Mouse (Mus musculus): ENCODE results near the gene Tctex1d1. TPM values are rescaled to one million over a fixed set of nuclear protein-coding genes. Genes with fewer than 3 reads are reported as not detected.

The Tctex1d1 gene
- polyA plus RNA-seq, 1 experiment from 2014 or later = 1.1 TPM

GRCm38 (mm10) chr4:102972071-102972470 is 6.3 kb upstream of the Tctex1d1 start:
- 80% methylated on average over 3 of the region's 3 CpGs for WGBS
- peaks cover 3% of the 10 kb centered on the region for H3K27me3 ChIP-seq
- no peak overlapping the region for H3K4me3 ChIP-seq
- no peaks in the 10 kb centered on the region for H3K36me3 ChIP-seq
- no peak for ATAC-seq (ENCODE audit: low FRiP score, low read depth)
- H3K4me2 ChIP-seq (replicated peaks) = no peak overlapping the region
- no peaks in the 10 kb centered on the region for H3K4me1 ChIP-seq
- H3K9ac ChIP-seq = no peak overlapping the region
- H3K9me3 ChIP-seq = no peaks in the 10 kb centered on the region
- H3K27ac ChIP-seq = no peak overlapping the region

- H3K4me2 ChIP-seq (replicated peaks) = no peak overlapping the region
- peaks cover 17% of the 10 kb centered on the region for H3K27me3 ChIP-seq
- no peak overlapping the region for H3K9ac ChIP-seq
- 44% methylated on average over 5 of the region's 5 CpGs for WGBS
- peaks cover 12% of the 10 kb centered on the region for H3K4me1 ChIP-seq
- no peak overlapping the region for H3K4me3 ChIP-seq
- H3K9me3 ChIP-seq = no peaks in the 10 kb centered on the region
- no peak overlapping the region for H3K27ac ChIP-seq
- H3K36me3 ChIP-seq = no peaks in the 10 kb centered on the region
- no peak for ATAC-seq (ENCODE audit: low FRiP score, low read depth)
Observed at GRCm38 (mm10) chr4:102974172-102974571, 4.2 kb upstream of the Tctex1d1 start.

GRCm38 (mm10) chr4:102976290-102977275 is 1.8 kb upstream of the Tctex1d1 start:
- Histone ChIP-seq H3K27ac (no peak overlapping the region), H3K4me3 (no peak overlapping the region), H3K4me2 (replicated peaks) (no peak overlapping the region), H3K9ac (no peak overlapping the region), H3K4me1 (peaks cover 12% of the 10 kb centered on the region), H3K9me3 (no peaks in the 10 kb centered on the region), H3K27me3 (peaks cover 26% of the 10 kb centered on the region), H3K36me3 (no peaks in the 10 kb centered on the region)
- ATAC-seq (ENCODE audit: low FRiP score, low read depth) = no peak
- WGBS = 49% methylated on average over 12 of the region's 12 CpGs

DNA sequence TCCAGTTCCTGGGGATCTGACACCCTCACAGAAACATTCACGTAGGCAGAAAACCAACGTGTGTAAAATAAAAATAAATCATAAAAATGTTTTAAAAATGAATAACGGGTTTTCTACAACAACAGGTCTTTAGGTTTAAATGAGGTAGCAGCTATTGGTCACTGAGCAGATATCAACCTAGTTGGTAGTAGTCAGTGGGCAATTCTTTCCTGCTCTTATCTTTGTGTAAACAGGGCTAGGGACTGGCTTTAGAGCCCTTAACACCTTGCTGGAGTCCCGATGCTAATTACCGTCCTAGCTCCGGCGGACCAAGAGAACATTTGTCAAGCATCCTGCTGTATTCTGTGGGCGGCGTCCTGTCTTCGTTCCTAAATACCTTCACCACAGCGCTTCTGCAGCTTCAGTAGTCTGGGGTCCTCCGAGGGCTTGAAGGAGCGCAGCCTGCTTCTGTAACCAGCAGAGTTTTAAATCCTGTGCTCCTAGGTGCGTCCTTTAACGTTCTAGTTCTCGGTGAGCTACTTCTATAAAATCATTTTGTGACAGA is 556 bp upstream of the Tctex1d1 start:
- Histone ChIP-seq H3K27ac (no peak overlapping the region), H3K4me3 (peak overlapping the region; percentile 40), H3K27me3 (peaks cover 26% of the 10 kb centered on the region), H3K9ac (no peak overlapping the region), H3K36me3 (no peaks in the 10 kb centered on the region), H3K4me2 (replicated peaks) (peak overlapping the region; percentile 81), H3K9me3 (no peaks in the 10 kb centered on the region), H3K4me1 (peaks cover 12% of the 10 kb centered on the region)
- WGBS = 7% methylated on average over 16 of the region's 16 CpGs
- ATAC-seq (ENCODE audit: low FRiP score, low read depth) = no peak; the same call in 1 of the 2 replicates

GRCm38 (mm10) chr4:102979385-102979784 is 979 bp downstream of the Tctex1d1 start:
- 60% methylated on average over 5 of the region's 5 CpGs for WGBS
- Histone ChIP-seq H3K4me1 (peaks cover 12% of the 10 kb centered on the region), H3K9me3 (no peaks in the 10 kb centered on the region), H3K9ac (no peak overlapping the region), H3K27ac (no peak overlapping the region), H3K27me3 (peaks cover 26% of the 10 kb centered on the region), H3K36me3 (no peaks in the 10 kb centered on the region), H3K4me2 (replicated peaks) (peak overlapping the region; percentile 81), H3K4me3 (no peak overlapping the region)
- ATAC-seq (ENCODE audit: low FRiP score, low read depth) = no peak

- ATAC-seq (ENCODE audit: low FRiP score, low read depth) = no peak
- H3K27me3 ChIP-seq = peaks cover 26% of the 10 kb centered on the region
- no peak overlapping the region for H3K27ac ChIP-seq
- 78% methylated on average over 8 of the region's 8 CpGs for WGBS
- H3K36me3 ChIP-seq = no peaks in the 10 kb centered on the region
- peaks cover 12% of the 10 kb centered on the region for H3K4me1 ChIP-seq
- no peak overlapping the region for H3K4me2 ChIP-seq (replicated peaks)
- H3K4me3 ChIP-seq = no peak overlapping the region
- H3K9me3 ChIP-seq = no peaks in the 10 kb centered on the region
- no peak overlapping the region for H3K9ac ChIP-seq
Observed at GRCm38 (mm10) chr4:102981709-102982108, 3.3 kb downstream of the Tctex1d1 start.

DNA sequence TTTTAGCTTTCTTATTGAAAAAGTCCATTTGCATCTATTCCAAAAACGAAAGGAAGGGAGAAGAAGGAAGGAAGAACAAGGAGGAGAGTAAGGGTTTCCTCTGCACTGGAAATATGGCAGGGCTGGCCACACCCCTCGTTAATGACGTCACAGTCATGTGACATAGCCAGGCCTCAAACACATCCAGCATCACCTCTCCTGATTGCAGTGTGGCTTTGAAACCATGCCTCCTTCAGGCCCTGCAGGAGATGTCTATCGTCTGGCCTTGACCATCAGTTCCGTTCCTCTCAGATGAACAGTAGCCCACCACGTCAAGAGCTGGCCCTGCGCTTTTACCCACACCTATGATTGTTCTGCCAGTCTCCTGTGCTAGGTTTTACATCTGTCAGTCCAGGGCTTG is 7.8 kb downstream of the Tctex1d1 start:
- no peak overlapping the region for H3K27ac ChIP-seq
- WGBS = 70% methylated on average over 7 of the region's 7 CpGs
- ATAC-seq (ENCODE audit: low FRiP score, low read depth) = no peak
- no peak overlapping the region for H3K9ac ChIP-seq
- H3K36me3 ChIP-seq = no peaks in the 10 kb centered on the region
- no peak overlapping the region for H3K4me3 ChIP-seq
- no peak overlapping the region for H3K4me2 ChIP-seq (replicated peaks)
- no peaks in the 10 kb centered on the region for H3K27me3 ChIP-seq
- peaks cover 5% of the 10 kb centered on the region for H3K4me1 ChIP-seq
- no peaks in the 10 kb centered on the region for H3K9me3 ChIP-seq

DNA sequence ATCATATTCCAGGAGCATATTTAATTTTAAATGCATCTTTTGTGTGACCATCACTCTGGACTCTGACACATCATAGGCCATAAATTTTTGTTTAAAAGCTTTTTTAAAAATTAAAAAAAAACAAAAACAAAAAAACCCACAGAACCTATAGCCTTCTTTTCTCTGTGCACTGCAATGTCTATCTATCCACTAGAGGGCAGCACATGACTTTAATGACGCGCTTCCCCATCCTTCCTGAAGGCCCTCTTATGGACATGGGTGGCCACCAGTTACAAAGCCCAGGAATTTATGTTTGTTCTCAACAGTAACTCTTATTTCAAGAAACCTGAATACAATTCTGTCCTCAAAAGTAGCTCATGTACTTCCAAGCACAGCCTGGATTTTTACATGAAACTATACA is 8.5 kb downstream of the Tctex1d1 start:
- peak; percentile 79 for ATAC-seq (ENCODE audit: low FRiP score, low read depth)
- H3K27ac ChIP-seq = no peak overlapping the region
- peaks cover 12% of the 10 kb centered on the region for H3K4me1 ChIP-seq
- no peaks in the 10 kb centered on the region for H3K36me3 ChIP-seq
- no peaks in the 10 kb centered on the region for H3K27me3 ChIP-seq
- H3K4me2 ChIP-seq (replicated peaks) = no peak overlapping the region
- no peak overlapping the region for H3K9ac ChIP-seq
- WGBS = 1% methylated on average over 2 of the region's 2 CpGs
- no peak overlapping the region for H3K4me3 ChIP-seq
- H3K9me3 ChIP-seq = no peaks in the 10 kb centered on the region

DNA sequence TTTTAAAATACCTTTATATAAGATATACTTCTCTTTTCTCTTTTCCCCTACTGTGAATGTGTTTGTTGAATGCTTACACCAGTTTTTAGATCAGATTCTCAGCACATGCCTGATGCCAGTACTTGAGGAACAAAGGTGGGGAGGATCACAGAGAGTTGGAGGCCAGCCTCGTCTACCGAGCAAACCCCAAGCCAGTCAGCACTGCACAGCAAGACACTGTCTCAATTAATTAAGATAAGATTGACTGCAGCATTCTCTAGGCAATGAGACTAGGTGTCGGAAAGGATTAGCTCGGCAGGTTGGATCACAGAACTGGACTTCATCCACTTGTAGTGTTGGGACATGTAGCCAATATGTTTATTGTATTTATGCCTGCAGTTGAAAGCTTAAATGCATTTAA is 8.9 kb downstream of the Tctex1d1 start:
- Histone ChIP-seq H3K27ac (no peak overlapping the region), H3K36me3 (no peaks in the 10 kb centered on the region), H3K27me3 (no peaks in the 10 kb centered on the region), H3K4me3 (no peak overlapping the region), H3K9me3 (no peaks in the 10 kb centered on the region), H3K9ac (no peak overlapping the region), H3K4me1 (peaks cover 12% of the 10 kb centered on the region), H3K4me2 (replicated peaks) (no peak overlapping the region)
- 43% methylated on average over 4 of the region's 4 CpGs for WGBS
- no peak for ATAC-seq (ENCODE audit: low FRiP score, low read depth)

DNA sequence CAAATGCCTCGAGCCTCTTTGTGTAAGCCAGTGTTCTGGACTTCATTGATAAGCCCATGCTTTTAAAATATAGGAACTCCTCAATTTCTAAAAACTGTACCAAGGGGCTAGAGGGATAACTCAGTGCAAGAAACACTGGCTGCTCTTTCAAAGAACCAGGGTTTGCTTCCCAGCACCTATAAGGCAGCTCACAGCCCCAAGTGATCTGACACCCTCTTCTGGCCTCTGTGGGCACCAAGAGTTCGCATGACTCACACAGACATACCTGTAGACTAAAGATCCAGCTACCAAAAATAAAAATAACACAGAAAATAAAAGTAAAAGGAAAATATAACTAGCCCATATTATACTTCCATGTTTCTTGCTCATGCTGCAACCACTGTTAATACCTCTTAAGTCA is 9.3 kb downstream of the Tctex1d1 start:
- no peaks in the 10 kb centered on the region for H3K27me3 ChIP-seq
- H3K27ac ChIP-seq = no peak overlapping the region
- H3K9me3 ChIP-seq = no peaks in the 10 kb centered on the region
- no peaks in the 10 kb centered on the region for H3K36me3 ChIP-seq
- no peak for ATAC-seq (ENCODE audit: low FRiP score, low read depth)
- no peak overlapping the region for H3K4me2 ChIP-seq (replicated peaks)
- 72% methylated on average over 2 of the region's 2 CpGs for WGBS
- no peak overlapping the region for H3K4me3 ChIP-seq
- H3K9ac ChIP-seq = no peak overlapping the region
- H3K4me1 ChIP-seq = peaks cover 12% of the 10 kb centered on the region

DNA sequence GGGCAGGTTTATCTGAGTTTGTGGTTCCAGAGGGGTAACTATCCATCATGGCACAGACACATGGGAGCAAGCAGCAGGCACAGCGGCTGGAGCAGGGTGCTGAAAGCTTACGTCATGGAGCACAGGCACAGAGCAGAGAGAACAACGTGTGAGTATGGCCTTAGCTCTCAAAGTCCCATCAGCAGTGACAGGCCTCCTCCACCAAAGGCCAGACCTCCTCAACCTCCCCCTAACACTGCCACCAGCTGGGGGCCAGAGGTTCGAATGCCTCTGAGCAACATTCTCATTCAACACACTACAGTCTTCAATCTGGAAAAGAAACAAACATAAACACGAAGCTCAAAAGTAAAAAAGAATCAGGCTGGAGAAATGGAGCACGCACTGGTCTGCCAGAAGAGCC is 10.1 kb downstream of the Tctex1d1 start:
- Histone ChIP-seq H3K9ac (no peak overlapping the region), H3K27ac (no peak overlapping the region)
- whole genome bisulfite sequencing = 72% methylated on average over 6 of the region's 6 CpGs

DNA sequence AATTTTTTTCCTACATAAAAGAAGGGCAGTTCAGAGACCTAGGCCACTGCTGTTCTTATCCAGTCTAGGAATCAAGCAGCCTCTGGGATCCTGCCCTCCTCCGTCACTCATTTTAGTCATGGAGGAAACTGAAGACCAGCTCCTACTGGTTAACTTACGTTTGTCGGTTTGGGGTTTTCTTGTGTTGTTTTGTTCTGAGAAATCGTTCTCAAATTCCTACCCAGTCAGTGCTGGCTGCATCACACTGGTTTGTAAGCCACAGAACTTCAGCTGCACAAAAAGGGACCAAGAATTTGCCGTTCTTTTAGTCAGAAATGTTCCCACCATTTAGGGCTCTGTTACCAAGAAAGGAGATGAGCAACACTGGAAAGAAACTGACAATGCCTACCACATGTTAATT is 11.0 kb downstream of the Tctex1d1 start:
- Histone ChIP-seq H3K4me3 (no peak overlapping the region), H3K4me1 (peaks cover 12% of the 10 kb centered on the region), H3K9me3 (no peaks in the 10 kb centered on the region), H3K9ac (no peak overlapping the region), H3K36me3 (no peaks in the 10 kb centered on the region), H3K27ac (no peak overlapping the region), H3K27me3 (no peaks in the 10 kb centered on the region), H3K4me2 (replicated peaks) (no peak overlapping the region)
- ATAC-seq (ENCODE audit: low FRiP score, low read depth) = no peak
- 81% methylated on average over 5 of the region's 5 CpGs for WGBS

More for the DNA sequence above, 10.1 kb downstream of the Tctex1d1 start:
- Histone ChIP-seq H3K27me3 (no peaks in the 10 kb centered on the region), H3K9me3 (no peaks in the 10 kb centered on the region), H3K4me1 (peaks cover 12% of the 10 kb centered on the region), H3K4me3 (no peak overlapping the region), H3K4me2 (replicated peaks) (no peak overlapping the region), H3K36me3 (no peaks in the 10 kb centered on the region)
- no peak for ATAC-seq (ENCODE audit: low FRiP score, low read depth)
